8 mouse cellular contexts compared by ENCODE assay signal in genomic region chr8:71595862-71596261, GRCm38 (mm10). TPM values are rescaled to one million over a fixed set of nuclear protein-coding genes. Genes with fewer than 3 reads are reported as not detected.
DNase-seq lines count a peak whose midpoint lies in the region; ATAC-seq and TF ChIP-seq lines count a peak whose summit lies in the region.

No protein-coding gene starts in this region.

- peak; percentile 100 for TF ChIP-seq CTCF in forebrain, postnatal 0 days (IDR thresholded peaks at IDR 0.05; ENCODE audit: low read depth)
- TF ChIP-seq CTCF in lung, postnatal 0 days (IDR thresholded peaks at IDR 0.05): peak; percentile 100
- TF ChIP-seq CTCF in thymus, adult 2 months (IDR thresholded peaks at IDR 0.05; ENCODE audit: borderline replicate concordance, control insufficient read depth, extremely low read depth, insufficient read depth, low read length, poor library complexity): peak; percentile 100

- no peak overlapping the region for H3K4me3 ChIP-seq in ES-E14 (ENCODE audit: insufficient read depth in 1 of 2, low read depth in 1 of 2, low read length in 2 of 2, poor library complexity in 1 of 2, severe bottlenecking in 1 of 2)
- 0 out of 2 replicates have a peak overlapping the region, but pooled peaks have one; percentile 5 for H3K4me3 ChIP-seq in forebrain, postnatal 0 days (ENCODE audit: low read depth, low read length)
- no peak overlapping the region for H3K4me3 ChIP-seq in lung, postnatal 0 days (ENCODE audit: low read depth, low read length)
- H3K4me3 ChIP-seq in thymus, adult 2 months (ENCODE audit: control insufficient read depth, insufficient read depth, low read length): no peak overlapping the region

- H3K27ac ChIP-seq in ES-E14 (ENCODE audit: insufficient read depth, low read depth, low read length, poor library complexity, severe bottlenecking): no peak overlapping the region
- no peak overlapping the region for H3K27ac ChIP-seq in forebrain, postnatal 0 days (ENCODE audit: low read depth, low read length)
- H3K27ac ChIP-seq in lung, postnatal 0 days (ENCODE audit: low read length): no peak overlapping the region
- H3K27ac ChIP-seq in thymus, adult 2 months (ENCODE audit: control insufficient read depth, insufficient read depth, low read length): no peak overlapping the region

- peak; percentile 53 for ATAC-seq in forebrain, postnatal 0 days
- ATAC-seq in lung, postnatal 0 days: peak; percentile 37

- H3K27me3 ChIP-seq in forebrain, postnatal 0 days (ENCODE audit: insufficient read depth, low read length): no peaks in the 10 kb centered on the region; the same call in 1 of the 2 replicates
- no peaks in the 10 kb centered on the region for H3K27me3 ChIP-seq in lung, postnatal 0 days (replicated peaks; ENCODE audit: insufficient read depth, low read length)
- H3K27me3 ChIP-seq in thymus, adult 2 months (ENCODE audit: control insufficient read depth, insufficient read depth, low read length): no peaks in the 10 kb centered on the region

- H3K36me3 ChIP-seq in ES-E14 (ENCODE audit: control insufficient read depth, insufficient read depth, low read length, poor library complexity, severe bottlenecking): peaks cover 9% of the 10 kb centered on the region; the same call in 1 of the 2 replicates
- peaks cover 5% of the 10 kb centered on the region; the same call in 1 of the 2 replicates for H3K36me3 ChIP-seq in forebrain, postnatal 0 days (ENCODE audit: insufficient read depth)
- H3K36me3 ChIP-seq in lung, postnatal 0 days (ENCODE audit: insufficient read depth, low read length): no peaks in the 10 kb centered on the region
- H3K36me3 ChIP-seq in thymus, adult 2 months (ENCODE audit: control insufficient read depth, insufficient read depth, low read length): no peaks in the 10 kb centered on the region

- whole genome bisulfite sequencing in forebrain, postnatal 0 days: 7% methylated on average over 27 of the region's 27 CpGs
- WGBS in lung, postnatal 0 days: 12% methylated on average over 27 of the region's 27 CpGs
- 20% methylated on average over 27 of the region's 27 CpGs for WGBS in thymus, adult 2 months

- TF ChIP-seq POLR2A in thymus, adult 2 months (IDR thresholded peaks at IDR 0.05; ENCODE audit: control insufficient read depth, extremely low read depth, insufficient read depth, low read length, poor library complexity): no peak

- H3K4me1 ChIP-seq in ES-E14 (ENCODE audit: control insufficient read depth in 2 of 2, insufficient read depth in 2 of 2, low read length in 2 of 2, poor library complexity in 1 of 2): peaks cover 0 to 9% of the 10 kb centered on the region in 2 experiments; a peak in 1 of 4 replicates
- peaks cover 10% of the 10 kb centered on the region for H3K4me1 ChIP-seq in forebrain, postnatal 0 days (ENCODE audit: insufficient read depth)
- H3K4me1 ChIP-seq in lung, postnatal 0 days (ENCODE audit: insufficient read depth, low read depth, low read length): peaks cover 9% of the 10 kb centered on the region; the same call in 1 of the 2 replicates
- H3K4me1 ChIP-seq in thymus, adult 2 months (replicated peaks; ENCODE audit: control insufficient read depth, insufficient read depth, low read length): peaks cover 42% of the 10 kb centered on the region

- H3K9ac ChIP-seq in ES-E14 (ENCODE audit: insufficient read depth, low read depth, low read length, poor library complexity, severe bottlenecking): peak overlapping the region; percentile 28; the same call in 1 of the 2 replicates
- H3K9ac ChIP-seq in forebrain, postnatal 0 days: peak overlapping the region; percentile 31
- no peak overlapping the region for H3K9ac ChIP-seq in lung, postnatal 0 days (replicated peaks; ENCODE audit: low read depth)

- DNase-seq in ES-E14 (ENCODE audit: low read depth, low spot score): no peak
- peak; percentile 90 to 98 for DNase-seq in cerebellum, adult 18-20 months
- peak; percentile 89 for DNase-seq in forebrain, postnatal 0 days
- DNase-seq in heart, postnatal 4 days: peak; percentile 95
- DNase-seq in layer of hippocampus, adult 9-11 months: peak; percentile 85
- DNase-seq in lung, postnatal 0 days (ENCODE audit: low spot score): peak; percentile 93
- DNase-seq in ovary, postnatal 10 days (ENCODE audit: low spot score): peak; percentile 85
- DNase-seq in thymus, adult 2 months: peak; percentile 92

- TF ChIP-seq EP300 in lung, postnatal 0 days (IDR thresholded peaks at IDR 0.05): no peak

- in situ Hi-C loops in ES-E14 (cut with MboI; ENCODE audit: low sequenced_read_pairs in 2 of 2, unreplicated experiment in 2 of 2): no loop called here

- no peaks in the 10 kb centered on the region for H3K9me3 ChIP-seq in ES-E14 (ENCODE audit: control insufficient read depth, insufficient read depth, low read depth, low read length)
- no peaks in the 10 kb centered on the region for H3K9me3 ChIP-seq in forebrain, postnatal 0 days (ENCODE audit: low read length)
- no peaks in the 10 kb centered on the region for H3K9me3 ChIP-seq in lung, postnatal 0 days (ENCODE audit: low read length)

- H3K4me2 ChIP-seq in forebrain, postnatal 0 days (ENCODE audit: low read depth): peak overlapping the region; percentile 39
- no peak overlapping the region for H3K4me2 ChIP-seq in lung, postnatal 0 days (replicated peaks; ENCODE audit: low read depth, low read length)

TF ChIP-seq in ES-E14, 5 proteins besides CTCF, POLR2A, EP300 and RAD21:
- TF ChIP-seq ZNF384 (IDR thresholded peaks at IDR 0.05; ENCODE audit: low read depth, low read length): no peak
- TF ChIP-seq CHD2 (IDR thresholded peaks at IDR 0.05; ENCODE audit: low read depth, low read length): no peak
- 0 out of 2 replicates have a peak, but pooled peaks have one; percentile 23 for TF ChIP-seq ZC3H11A (IDR thresholded peaks at IDR 0.05; ENCODE audit: borderline replicate concordance, low read depth, low read length)
- no peak for TF ChIP-seq MAFK (IDR thresholded peaks at IDR 0.05; ENCODE audit: insufficient read depth, low read depth, low read length)
- 0 out of 2 replicates have a peak, but pooled peaks have one; percentile 37 for TF ChIP-seq HCFC1 (IDR thresholded peaks at IDR 0.05; ENCODE audit: borderline replicate concordance, insufficient read depth, low read length)

RNA-seq across cellular contexts. Expression of gene Fam129c, which starts 1.6 kb away (rescaled TPM):
- 9.0 and 15.2 TPM in 2 replicates for total RNA-seq in ES-E14 (2012; rRNA removed)
- total RNA-seq in forebrain, postnatal 0 days (2014; rRNA removed): 3.4 and 11.1 TPM in 2 replicates
- 2.0 and 2.8 TPM in 2 replicates for polyA plus RNA-seq in forebrain, postnatal 0 days (2015; fragmentation: Nextera tagmentation; extraction: Ambion mirVana)
- total RNA-seq in heart, postnatal 4 days (2021): 1 to 10 TPM; 1.3 to 2.3 TPM
- polyA plus RNA-seq in lung, postnatal 0 days (2015; fragmentation: Nextera tagmentation; extraction: Ambion mirVana): 1.2 and 2.0 TPM in 2 replicates
- polyA plus RNA-seq in thymus, adult 2 months (2012; rRNA removed): 23.9 and 28.4 TPM in 2 replicates

RNA-seq across cellular contexts. Expression of gene Pgls, which starts 3.9 kb away (rescaled TPM):
- total RNA-seq in ES-E14 (2012; rRNA removed): 95.6 and 124 TPM in 2 replicates
- total RNA-seq in forebrain, postnatal 0 days (2014; rRNA removed): 248 and 264 TPM in 2 replicates
- 262 and 318 TPM in 2 replicates for polyA plus RNA-seq in forebrain, postnatal 0 days (2015; fragmentation: Nextera tagmentation; extraction: Ambion mirVana)
- 10 to 100 TPM; 92.0 to 95.5 TPM for total RNA-seq in heart, postnatal 4 days (2021)
- 174 and 177 TPM in 2 replicates for polyA plus RNA-seq in lung, postnatal 0 days (2015; fragmentation: Nextera tagmentation; extraction: Ambion mirVana)
- 280 and 369 TPM in 2 replicates for polyA plus RNA-seq in thymus, adult 2 months (2012; rRNA removed)

RNA-seq across cellular contexts. Expression of gene Colgalt1, which starts 14.9 kb away (rescaled TPM):
- total RNA-seq in ES-E14 (2012; rRNA removed): 126 and 186 TPM in 2 replicates
- 84.3 and 85.6 TPM in 2 replicates for total RNA-seq in forebrain, postnatal 0 days (2014; rRNA removed)
- polyA plus RNA-seq in forebrain, postnatal 0 days (2015; fragmentation: Nextera tagmentation; extraction: Ambion mirVana): 58.4 and 59.6 TPM in 2 replicates
- 10 to 100 TPM; 48.0 to 50.3 TPM for total RNA-seq in heart, postnatal 4 days (2021)
- 64.7 and 66.0 TPM in 2 replicates for polyA plus RNA-seq in lung, postnatal 0 days (2015; fragmentation: Nextera tagmentation; extraction: Ambion mirVana)
- 134 and 158 TPM in 2 replicates for polyA plus RNA-seq in thymus, adult 2 months (2012; rRNA removed)

RNA-seq across cellular contexts. Expression of gene Slc27a1, which starts 27.2 kb away (rescaled TPM):
- 24.5 and 45.9 TPM in 2 replicates for total RNA-seq in ES-E14 (2012; rRNA removed)
- 106 and 133 TPM in 2 replicates for total RNA-seq in forebrain, postnatal 0 days (2014; rRNA removed)
- 74.8 and 102 TPM in 2 replicates for polyA plus RNA-seq in forebrain, postnatal 0 days (2015; fragmentation: Nextera tagmentation; extraction: Ambion mirVana)
- total RNA-seq in heart, postnatal 4 days (2021): 10 to 100 TPM; 77.0 to 80.3 TPM
- 26.9 and 27.7 TPM in 2 replicates for polyA plus RNA-seq in lung, postnatal 0 days (2015; fragmentation: Nextera tagmentation; extraction: Ambion mirVana)
- 174 and 176 TPM in 2 replicates for polyA plus RNA-seq in thymus, adult 2 months (2012; rRNA removed)

RNA-seq across cellular contexts. Expression of gene Nxnl1, which starts 29.5 kb away (rescaled TPM):
- not detected in 2 replicates for total RNA-seq in ES-E14 (2012; rRNA removed)
- total RNA-seq in forebrain, postnatal 0 days (2014; rRNA removed): 0.08 TPM in 1 of 2 replicates, not detected in the other
- polyA plus RNA-seq in forebrain, postnatal 0 days (2015; fragmentation: Nextera tagmentation; extraction: Ambion mirVana): not detected in 2 replicates
- total RNA-seq in heart, postnatal 4 days (2021): not detected
- 0.11 and 0.13 TPM in 2 replicates for polyA plus RNA-seq in lung, postnatal 0 days (2015; fragmentation: Nextera tagmentation; extraction: Ambion mirVana)
- 0.05 and 0.06 TPM in 2 replicates for polyA plus RNA-seq in thymus, adult 2 months (2012; rRNA removed)
